Mouse (Mus musculus) spleen, postnatal 4 days (tissue): ENCODE data around the gene Ampd3.

ENCODE experiments used
- DNase-seq, 2 experiments: peaks; one replicate each; pipeline ENCODE4 v3.0.0; 2022; ENCODE audit warnings: low spot score in 2 of 2

Ampd3 gene

GRCm38 (mm10) chr7:110769094-110769493 is 1.1 kb downstream of the Ampd3 start:
- DNase-seq = peak; percentile 66 to 84

- peak in 1 of 2 experiments; percentile 24 for DNase-seq
Measured at GRCm38 (mm10) chr7:110770949-110771348, 2.9 kb downstream of the Ampd3 start.

GRCm38 (mm10) chr7:110772343-110772742 is 4.3 kb downstream of the Ampd3 start:
- no peak for DNase-seq

GRCm38 (mm10) chr7:110773204-110774002 is 5.4 kb downstream of the Ampd3 start:
- peak; percentile 73 to 84 for DNase-seq

GRCm38 (mm10) chr7:110774077-110774476 is 6.1 kb downstream of the Ampd3 start:
- peak; percentile 45 to 77 for DNase-seq

GRCm38 (mm10) chr7:110774674-110775073 is 6.7 kb downstream of the Ampd3 start:
- DNase-seq = peak; percentile 66 to 76

GRCm38 (mm10) chr7:110777146-110778001 is 9.4 kb downstream of the Ampd3 start:
- peak in 1 of 2 experiments; percentile 63 for DNase-seq

GRCm38 (mm10) chr7:110778933-110779332 is 10.9 kb downstream of the Ampd3 start:
- DNase-seq = no peak

- DNase-seq = no peak
Measured at GRCm38 (mm10) chr7:110779605-110780111, 11.7 kb downstream of the Ampd3 start.

GRCm38 (mm10) chr7:110780520-110780919 is 12.5 kb downstream of the Ampd3 start:
- DNase-seq = no peak

- peak; percentile 82 to 89 for DNase-seq
Measured at GRCm38 (mm10) chr7:110781231-110781711, 13.3 kb downstream of the Ampd3 start.

- DNase-seq = peak; percentile 77 to 78
Measured at GRCm38 (mm10) chr7:110782135-110782534, 14.1 kb downstream of the Ampd3 start.

- DNase-seq = no peak
Measured at GRCm38 (mm10) chr7:110782845-110783478, 15.0 kb downstream of the Ampd3 start.

GRCm38 (mm10) chr7:110784965-110785364 is 17.0 kb downstream of the Ampd3 start:
- no peak for DNase-seq

- no peak for DNase-seq
Measured at GRCm38 (mm10) chr7:110785741-110786146, 17.7 kb downstream of the Ampd3 start.

GRCm38 (mm10) chr7:110787310-110787709 is 19.3 kb downstream of the Ampd3 start:
- no peak for DNase-seq

- no peak for DNase-seq
Measured at GRCm38 (mm10) chr7:110790878-110791277, 22.9 kb downstream of the Ampd3 start.

GRCm38 (mm10) chr7:110792201-110792600 is 24.2 kb downstream of the Ampd3 start:
- DNase-seq = no peak

GRCm38 (mm10) chr7:110792834-110793233 is 24.8 kb downstream of the Ampd3 start:
- no peak for DNase-seq

- DNase-seq = no peak
Measured at GRCm38 (mm10) chr7:110794722-110795121, 26.7 kb downstream of the Ampd3 start.

- DNase-seq = peak; percentile 75 to 87
Measured at GRCm38 (mm10) chr7:110796367-110797051, 28.5 kb downstream of the Ampd3 start.
